ENCODE assay signal across 27 mouse cellular contexts in genomic region chr5:138849682-138850461, GRCm38 (mm10). TPM values are rescaled to one million over a fixed set of nuclear protein-coding genes. Genes with fewer than 3 reads are reported as not detected.
DNase-seq lines count a peak whose midpoint lies in the region; ATAC-seq and TF ChIP-seq lines count a peak whose summit lies in the region.
"Had no signal": no experiment of that assay in that cellular context is flagged by ENCODE, and none has a peak within 500 bp of the region (broad histone marks: within the 10 kb centered on the region; RNA-seq: fewer than 3 reads in every experiment).

No protein-coding gene starts in this region.

- H3K27ac ChIP-seq in kidney, embryonic 16.5 days (ENCODE audit: low read length): no peak overlapping the region
- H3K27ac ChIP-seq in intestine, embryonic 16.5 days (ENCODE audit: low read length): peak overlapping the region; percentile 85
- no peak overlapping the region for H3K27ac ChIP-seq in liver, postnatal 0 days (ENCODE audit: low read depth)
- H3K27ac ChIP-seq: forebrain, embryonic 13.5 days; heart, adult 2 months; heart, embryonic 15.5 days; hindbrain, postnatal 0 days; kidney, postnatal 0 days; limb, embryonic 15.5 days; macrophage; midbrain, embryonic 12.5 days; neural tube, embryonic 13.5 days had no signal

- no peak overlapping the region for H3K4me3 ChIP-seq in kidney, embryonic 16.5 days (ENCODE audit: low read length)
- peak overlapping the region; percentile 27 for H3K4me3 ChIP-seq in intestine, embryonic 16.5 days (ENCODE audit: low read length)
- no peak overlapping the region for H3K4me3 ChIP-seq in liver, postnatal 0 days (ENCODE audit: low read depth, low read length)
- H3K4me3 ChIP-seq: forebrain, embryonic 13.5 days; heart, adult 2 months; heart, embryonic 15.5 days; limb, embryonic 15.5 days; midbrain, embryonic 12.5 days; neural tube, embryonic 13.5 days had no signal

- H3K4me2 ChIP-seq in kidney, embryonic 16.5 days (replicated peaks; ENCODE audit: low read depth, low read length): no peak overlapping the region
- H3K4me2 ChIP-seq in intestine, embryonic 16.5 days (ENCODE audit: low read depth, low read length): peak overlapping the region; percentile 41
- H3K4me2 ChIP-seq in liver, postnatal 0 days (ENCODE audit: low read depth, low read length): no peak overlapping the region
- H3K4me2 ChIP-seq: forebrain, embryonic 13.5 days; heart, embryonic 15.5 days; limb, embryonic 15.5 days; midbrain, embryonic 12.5 days; neural tube, embryonic 13.5 days had no signal

- H3K36me3 ChIP-seq in kidney, embryonic 16.5 days (ENCODE audit: insufficient read depth, low read length): no peaks in the 10 kb centered on the region
- no peaks in the 10 kb centered on the region for H3K36me3 ChIP-seq in intestine, embryonic 16.5 days (ENCODE audit: control insufficient read depth, insufficient read depth, low read length)
- no peaks in the 10 kb centered on the region for H3K36me3 ChIP-seq in liver, postnatal 0 days (replicated peaks; ENCODE audit: insufficient read depth, low read length)
- H3K36me3 ChIP-seq: heart, embryonic 15.5 days; limb, embryonic 15.5 days; midbrain, embryonic 12.5 days; neural tube, embryonic 13.5 days had no signal

- TF ChIP-seq CTCF in liver, postnatal 0 days (IDR thresholded peaks at IDR 0.05; ENCODE audit: low read depth): no peak

- 0 out of 2 replicates have a peak, but pooled peaks have one; percentile 21 for ATAC-seq in kidney, embryonic 16.5 days (ENCODE audit: low FRiP score, low TSS enrichment)
- ATAC-seq in intestine, embryonic 16.5 days: peak; percentile 80
- no peak for ATAC-seq in liver, postnatal 0 days
- ATAC-seq: forebrain, embryonic 13.5 days; hindbrain, postnatal 0 days; Patski had no signal

- H3K4me1 ChIP-seq in kidney, embryonic 16.5 days (ENCODE audit: insufficient read depth, low read length): no peaks in the 10 kb centered on the region
- peaks cover 10% of the 10 kb centered on the region for H3K4me1 ChIP-seq in intestine, embryonic 16.5 days (ENCODE audit: control insufficient read depth, insufficient read depth, low read length)
- no peaks in the 10 kb centered on the region for H3K4me1 ChIP-seq in liver, postnatal 0 days (ENCODE audit: insufficient read depth)

- H3K9me3 ChIP-seq in kidney, embryonic 16.5 days (ENCODE audit: low read length): 0 out of 2 replicates have a peak, but pooled peaks cover 2% of the 10 kb centered on the region
- H3K9me3 ChIP-seq in intestine, embryonic 16.5 days (ENCODE audit: control insufficient read depth, low read length): peaks cover 5% of the 10 kb centered on the region
- H3K9me3 ChIP-seq in liver, postnatal 0 days (ENCODE audit: low read length): no peaks in the 10 kb centered on the region
- H3K9me3 ChIP-seq: forebrain, embryonic 13.5 days; heart, embryonic 15.5 days; limb, embryonic 15.5 days; midbrain, embryonic 12.5 days; neural tube, embryonic 13.5 days had no signal

- TF ChIP-seq EP300 in liver, postnatal 0 days (IDR thresholded peaks at IDR 0.05; ENCODE audit: low read depth): no peak

- H3K27me3 ChIP-seq in kidney, embryonic 16.5 days (ENCODE audit: insufficient read depth, low read length): no peaks in the 10 kb centered on the region
- H3K27me3 ChIP-seq in intestine, embryonic 16.5 days (replicated peaks; ENCODE audit: control insufficient read depth, insufficient read depth, low read length): no peaks in the 10 kb centered on the region
- no peaks in the 10 kb centered on the region for H3K27me3 ChIP-seq in liver, postnatal 0 days (ENCODE audit: insufficient read depth, low read length)
- H3K27me3 ChIP-seq: forebrain, embryonic 13.5 days; limb, embryonic 15.5 days; Patski had no signal

- no peak for DNase-seq in kidney, adult 11 months
- peak; percentile 43 for DNase-seq in right cerebral cortex, postnatal 4 days
- no peak for DNase-seq in right cerebral cortex, adult 2 months (ENCODE audit: low spot score in 2 of 2)
- no peak for DNase-seq in adrenal gland, postnatal 10 days
- DNase-seq in liver, postnatal 0 days: no peak
- DNase-seq: cerebellum, adult 9-10 months; heart, adult 2 months; thymus, postnatal 4 days had no signal

- 68% methylated on average over 23 of the region's 23 CpGs for WGBS in kidney, embryonic 16.5 days
- WGBS in intestine, embryonic 16.5 days: 50% methylated on average over 23 of the region's 23 CpGs
- WGBS in liver, postnatal 0 days (ENCODE audit: insufficient replicate concordance): 74% methylated on average over 23 of the region's 23 CpGs

- H3K9ac ChIP-seq in kidney, embryonic 16.5 days (replicated peaks; ENCODE audit: low read length): no peak overlapping the region
- peak overlapping the region; percentile 57 for H3K9ac ChIP-seq in intestine, embryonic 16.5 days (ENCODE audit: low read depth, low read length)
- no peak overlapping the region for H3K9ac ChIP-seq in liver, postnatal 0 days (replicated peaks)
- H3K9ac ChIP-seq: forebrain, embryonic 13.5 days; heart, embryonic 15.5 days; limb, embryonic 15.5 days; midbrain, embryonic 12.5 days; neural tube, embryonic 13.5 days had no signal

RNA-seq across cellular contexts. Expression of gene Gm5294, which starts 30.0 kb away (rescaled TPM):
- not detected in 2 replicates for polyA plus RNA-seq in kidney, embryonic 16.5 days (2015; fragmentation: Nextera tagmentation; extraction: Ambion mirVana)
- polyA plus RNA-seq in intestine, embryonic 16.5 days (2015; fragmentation: Nextera tagmentation; extraction: Ambion mirVana): not detected in 2 replicates
- not detected for total RNA-seq in adrenal gland, postnatal 10 days (2021)
- polyA plus RNA-seq in liver, postnatal 0 days (2015; fragmentation: Nextera tagmentation; extraction: Ambion mirVana): not detected in 2 replicates
- total RNA-seq: adrenal gland, postnatal 4 days; gastrocnemius, adult 18-20 months; heart, adult 2 months; hematopoietic stem cell, adult 5-6 weeks; hindbrain, postnatal 0 days; layer of hippocampus, postnatal 25 days; left cerebral cortex, postnatal 25 days had no signal
- polyA plus RNA-seq: C2C12; forebrain, embryonic 13.5 days; heart, adult 2 months; heart, embryonic 15.5 days; kidney, postnatal 0 days; limb, embryonic 15.5 days; liver, embryonic 16.5 days; macrophage; midbrain, embryonic 12.5 days; neural tube, embryonic 13.5 days; Patski; spleen, adult 2 months had no signal
